Mouse (Mus musculus) colon, adult 2 months (tissue): ENCODE results near the gene Gm21921. TPM values are rescaled to one million over a fixed set of nuclear protein-coding genes. Genes with fewer than 3 reads are reported as not detected.

Experiments used
- polyA plus RNA-seq: library from polyadenylated mRNA; depleted of rRNA; stranded (reverse); fragments of >200 nt; gene quantifications from 2 replicates; pipeline ENCODE4 v1.2.3, GENCODE M21; 2012; rRNA removed

The Gm21921 gene
- not detected in 2 replicates for polyA plus RNA-seq

GRCm38 (mm10) chrY:24796143-24796542 is at the start of gene Gm21921:
Gene Gm21921 (minus strand): TSS chrY:24796243.

